Mouse (Mus musculus): ENCODE measurements around the gene 6430548M08Rik.

Gene 6430548M08Rik

DNA sequence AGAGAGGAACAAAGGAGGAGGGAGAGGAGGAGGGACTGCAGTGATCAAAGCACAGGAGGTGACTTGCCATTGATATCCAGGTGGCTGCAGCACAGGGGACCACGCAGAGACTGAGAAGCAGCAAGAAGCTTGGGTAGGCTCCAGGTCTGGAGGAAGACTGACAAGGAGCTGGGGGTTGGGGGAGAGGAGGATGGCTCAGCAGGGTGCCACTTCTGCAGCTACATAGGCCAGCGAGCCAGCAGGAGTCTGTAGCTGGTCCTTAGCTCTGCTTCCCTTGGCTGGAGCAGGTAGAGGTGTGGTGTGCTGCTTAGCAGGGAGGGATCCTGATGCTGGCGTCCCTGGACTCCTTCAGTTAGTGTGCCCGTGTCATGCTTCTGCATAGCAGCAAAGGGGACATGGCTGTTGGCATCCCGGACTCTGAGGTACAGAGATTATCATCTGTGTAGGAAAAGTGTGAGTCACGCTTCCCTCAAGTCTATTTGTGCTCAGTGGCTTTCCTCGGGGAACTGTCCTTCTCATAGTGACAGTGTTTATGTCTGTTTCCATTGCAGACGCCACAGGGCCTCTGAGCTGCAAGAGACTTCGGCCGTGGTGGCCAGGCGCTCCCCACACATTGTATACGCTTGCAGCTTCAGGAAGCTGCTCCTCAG, 30.8 kb downstream of the 6430548M08Rik start:
- peak; percentile 79 for DNase-seq (ENCODE audit: low read depth)

DNA sequence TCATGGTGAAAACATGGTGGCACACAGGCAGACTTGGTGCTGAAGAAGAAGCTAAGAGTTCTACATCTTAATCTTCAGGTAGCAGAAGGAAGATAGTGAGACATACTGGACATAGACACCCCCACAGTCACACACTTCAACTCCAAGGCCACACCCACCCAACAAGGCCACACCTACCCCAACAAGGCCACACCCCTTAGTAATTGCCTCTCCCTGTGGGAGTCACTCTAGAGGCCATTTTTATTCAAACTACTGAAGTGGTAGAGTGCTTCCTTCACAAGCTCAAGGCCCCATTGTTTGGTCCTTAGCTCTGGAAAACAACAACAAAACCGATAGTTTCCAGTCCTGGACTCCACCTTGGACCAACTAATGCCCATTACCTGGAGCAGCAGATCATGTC, 32.1 kb downstream of the 6430548M08Rik start:
- DNase-seq (ENCODE audit: low read depth): no peak

DNA sequence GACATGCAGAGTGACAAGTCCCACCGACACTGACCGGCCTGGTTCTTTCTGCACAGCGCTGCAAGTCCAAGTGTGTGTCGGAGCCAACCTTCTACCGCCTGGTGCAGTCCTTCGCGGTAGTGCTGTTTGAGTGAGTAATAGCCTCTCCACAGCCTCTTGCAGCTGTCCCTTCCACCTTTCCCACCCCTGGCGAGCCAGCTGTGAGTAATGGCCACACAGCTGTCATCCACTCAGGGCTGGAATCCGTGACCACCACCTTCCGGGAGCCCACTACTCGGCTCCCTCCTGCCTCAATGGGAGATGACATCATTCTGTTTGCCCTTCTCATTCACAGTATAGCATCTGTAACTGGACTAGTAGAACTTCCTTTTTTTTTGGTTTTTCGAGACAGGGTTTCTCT, 36.1 kb downstream of the 6430548M08Rik start:
- DNase-seq (ENCODE audit: low read depth): peak; percentile 19

DNA sequence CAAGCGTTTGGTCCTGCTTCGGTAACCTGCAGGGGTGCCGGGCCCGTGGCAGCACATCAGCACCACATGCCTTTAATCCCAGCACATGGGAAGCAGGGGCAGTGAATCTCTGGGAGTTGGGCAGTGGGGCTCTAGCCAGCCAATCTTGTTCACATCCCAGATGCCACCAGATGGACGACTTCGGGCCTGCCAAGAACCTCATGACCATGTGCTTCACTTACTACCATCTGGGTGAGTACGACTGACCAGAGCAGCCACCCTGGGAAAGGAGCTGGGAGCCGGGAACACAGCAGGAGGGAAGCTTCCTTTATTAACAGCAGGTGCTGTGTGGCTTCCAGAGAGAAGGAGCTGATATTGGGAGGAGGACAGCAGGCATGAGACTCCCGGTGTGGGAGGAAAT, 37.2 kb downstream of the 6430548M08Rik start:
- no peak for DNase-seq (ENCODE audit: low read depth)

GRCm38 (mm10) chr8:120152636-120153035, 38.7 kb downstream of the 6430548M08Rik start:
- DNase-seq (ENCODE audit: low read depth): peak; percentile 90

DNA sequence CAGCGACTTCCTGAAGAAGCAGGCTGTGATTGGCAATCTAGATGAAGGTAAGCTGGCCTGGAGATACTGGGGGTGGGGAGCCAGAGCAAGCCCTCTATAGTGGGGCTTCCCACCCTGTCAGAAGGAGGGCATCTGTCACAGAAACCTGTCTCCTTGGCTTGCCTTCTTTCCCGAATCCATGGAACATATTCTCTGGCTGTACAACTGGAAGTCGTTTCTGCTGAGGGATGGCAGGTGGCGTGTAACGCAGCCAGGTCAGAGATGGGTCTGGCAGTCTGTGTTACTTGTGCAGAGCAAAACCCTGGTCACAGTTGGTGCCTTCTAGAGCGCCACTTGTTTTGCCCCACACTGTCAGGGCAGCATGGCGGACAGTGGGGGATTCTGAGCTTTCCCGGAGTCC, 46.4 kb downstream of the 6430548M08Rik start:
- no peak for DNase-seq (ENCODE audit: low read depth)

DNA sequence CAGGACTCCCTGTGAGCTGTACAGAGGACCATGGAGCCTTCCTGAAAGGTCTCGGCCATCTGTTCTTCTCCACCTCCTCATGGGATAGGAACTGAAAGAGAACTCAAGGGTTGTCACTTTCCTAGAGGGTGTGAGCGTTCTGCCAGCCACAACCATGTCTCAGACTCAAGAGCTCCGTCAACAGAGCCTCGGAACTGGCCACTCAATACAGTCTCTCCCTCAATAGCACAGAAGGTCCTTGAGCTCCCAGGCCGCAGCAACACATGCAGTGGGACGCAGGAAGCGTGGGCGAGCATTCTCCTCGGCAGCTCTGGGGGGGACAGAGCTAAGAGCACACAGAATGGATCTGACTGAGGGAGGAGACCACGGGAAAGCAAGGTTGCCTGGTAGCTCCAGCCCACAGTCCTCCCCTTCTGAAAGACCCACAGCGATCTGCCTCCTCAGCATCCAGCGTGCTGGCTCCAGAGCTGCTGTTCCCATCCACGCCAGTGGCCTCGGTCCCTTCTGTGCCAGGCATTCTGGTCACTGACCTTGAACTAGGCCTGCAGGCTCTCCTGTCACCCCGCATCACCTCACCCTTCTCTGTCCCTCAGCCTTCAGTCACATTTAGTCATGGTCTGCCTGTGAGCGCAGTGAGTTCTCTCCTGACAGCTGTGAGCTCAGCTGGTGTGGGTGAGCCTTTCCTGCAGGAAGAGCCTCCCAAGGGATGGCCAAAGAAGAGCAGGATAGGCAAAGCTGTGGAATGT, 47.9 kb downstream of the 6430548M08Rik start:
- DNase-seq (ENCODE audit: low read depth): no peak

DNA sequence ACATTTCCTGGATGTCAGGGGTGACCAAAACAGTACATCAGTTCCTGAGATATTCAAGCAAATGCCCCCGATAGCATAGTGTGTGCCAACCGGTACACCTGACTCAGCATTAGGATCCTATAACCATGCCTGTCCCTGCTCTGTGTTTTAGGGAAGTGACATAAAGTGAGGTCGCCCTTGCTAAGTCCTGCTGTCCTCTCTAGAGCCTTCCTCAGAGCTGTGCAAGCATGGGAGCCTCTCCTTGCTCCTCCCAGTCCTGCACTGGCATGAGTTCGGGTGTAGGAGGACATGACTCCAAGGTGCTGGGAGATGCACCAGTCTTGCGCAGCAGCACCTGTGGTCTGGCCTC, 48.4 kb downstream of the 6430548M08Rik start:
- DNase-seq (ENCODE audit: low read depth): no peak

GRCm38 (mm10) chr8:120163376-120163775, 49.4 kb downstream of the 6430548M08Rik start:
- DNase-seq (ENCODE audit: low read depth): no peak

- DNase-seq (ENCODE audit: low read depth): no peak
These were observed 50.1 kb downstream of the 6430548M08Rik start for GRCm38 (mm10) chr8:120164026-120164425.

DNA sequence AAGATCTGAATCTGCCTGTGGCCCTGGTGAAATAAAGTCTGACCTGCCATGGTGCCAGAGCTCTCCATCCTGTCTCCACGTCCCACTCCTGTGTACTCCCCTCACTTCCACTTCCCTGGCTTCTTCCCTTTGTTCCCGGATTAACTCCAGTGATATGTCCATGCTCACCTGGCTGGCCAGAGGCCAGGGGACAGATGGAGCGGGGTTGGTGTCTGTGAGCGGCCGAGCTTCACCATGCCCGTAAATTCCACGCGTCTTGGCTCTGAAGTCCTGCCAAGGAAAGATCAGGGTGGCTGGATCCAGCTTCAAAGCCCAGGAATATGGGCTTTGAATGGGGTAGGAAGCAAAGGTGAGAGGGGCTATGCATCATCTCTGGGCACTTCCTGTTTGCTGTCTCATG, 53.2 kb downstream of the 6430548M08Rik start:
- DNase-seq (ENCODE audit: low read depth): no peak

DNA sequence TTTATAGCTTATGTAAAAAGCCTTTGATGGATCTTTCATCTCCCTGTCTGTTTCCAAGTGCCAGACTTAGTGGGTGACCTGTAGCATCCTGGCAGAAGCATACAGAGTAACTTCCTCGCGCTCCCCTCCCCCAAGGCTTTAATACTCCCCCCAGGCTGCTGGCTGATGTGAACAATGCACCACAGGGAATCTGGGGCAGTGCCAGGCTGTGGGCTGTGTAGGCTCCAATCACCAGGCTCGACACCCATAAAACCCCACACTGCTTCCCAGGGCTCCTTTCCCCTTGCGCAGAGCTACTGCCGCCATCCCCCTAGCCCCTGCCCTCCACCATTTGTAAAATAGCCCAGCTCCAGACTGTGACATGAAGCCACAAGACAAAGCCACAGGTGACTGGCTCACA, 53.9 kb downstream of the 6430548M08Rik start:
- no peak for DNase-seq (ENCODE audit: low read depth)

- no peak for DNase-seq (ENCODE audit: low read depth)
These were observed 55.2 kb downstream of the 6430548M08Rik start for GRCm38 (mm10) chr8:120169119-120169518.

- no peak for DNase-seq (ENCODE audit: low read depth)
These were observed 59.2 kb downstream of the 6430548M08Rik start for GRCm38 (mm10) chr8:120173195-120173594.

- DNase-seq (ENCODE audit: low read depth): no peak
These were observed 60.7 kb downstream of the 6430548M08Rik start for GRCm38 (mm10) chr8:120174606-120175005.

DNA sequence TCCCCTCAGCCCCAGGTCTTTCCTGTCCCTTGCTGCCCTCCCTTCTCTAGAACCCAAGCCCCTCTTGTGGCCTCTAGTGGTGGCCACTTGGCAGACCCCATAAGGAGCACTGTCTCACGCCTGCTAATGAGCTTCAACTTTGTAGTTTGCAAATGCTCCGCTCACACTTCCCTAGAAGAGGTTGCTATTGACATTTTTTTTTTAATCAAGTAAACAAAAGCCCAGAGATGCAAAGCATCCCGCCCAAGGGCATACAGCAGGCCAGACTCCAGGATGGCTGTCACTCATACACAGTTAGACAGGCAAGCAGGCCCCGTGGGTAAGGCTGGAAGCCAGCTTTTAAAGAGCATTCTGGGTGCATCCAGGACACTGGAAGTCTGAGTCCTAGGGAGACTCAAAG, 62.7 kb downstream of the 6430548M08Rik start:
- DNase-seq (ENCODE audit: low read depth): no peak

GRCm38 (mm10) chr8:120177318-120178123, 63.6 kb downstream of the 6430548M08Rik start, which contains the start of gene Fam92b:
Gene Fam92b (minus strand): TSS chr8:120177466.
- DNase-seq (ENCODE audit: low read depth): no peak

DNA sequence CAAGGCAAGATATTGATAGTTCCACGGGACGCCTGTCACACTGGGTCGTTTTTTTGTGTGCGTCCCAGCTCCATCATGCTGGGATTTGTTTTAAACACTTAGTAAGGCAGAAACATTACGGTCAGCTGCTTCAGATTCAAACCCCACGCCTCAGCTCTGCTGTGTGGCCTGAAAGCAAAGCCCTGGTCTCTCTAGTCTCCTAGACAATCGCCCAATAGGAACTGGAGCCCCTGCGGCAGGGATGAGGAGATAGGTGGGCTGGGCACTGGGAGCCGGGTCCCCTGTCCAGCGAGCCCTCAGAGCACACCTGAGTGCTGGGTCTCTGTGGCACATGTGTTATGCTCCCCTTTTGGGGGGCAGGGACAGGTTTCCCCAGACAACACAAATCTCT, 64.2 kb downstream of the 6430548M08Rik start:
- DNase-seq (ENCODE audit: low read depth): no peak

- peak; percentile 87 for DNase-seq (ENCODE audit: low read depth)
These were observed 65.1 kb downstream of the 6430548M08Rik start for GRCm38 (mm10) chr8:120179027-120179431.

DNA sequence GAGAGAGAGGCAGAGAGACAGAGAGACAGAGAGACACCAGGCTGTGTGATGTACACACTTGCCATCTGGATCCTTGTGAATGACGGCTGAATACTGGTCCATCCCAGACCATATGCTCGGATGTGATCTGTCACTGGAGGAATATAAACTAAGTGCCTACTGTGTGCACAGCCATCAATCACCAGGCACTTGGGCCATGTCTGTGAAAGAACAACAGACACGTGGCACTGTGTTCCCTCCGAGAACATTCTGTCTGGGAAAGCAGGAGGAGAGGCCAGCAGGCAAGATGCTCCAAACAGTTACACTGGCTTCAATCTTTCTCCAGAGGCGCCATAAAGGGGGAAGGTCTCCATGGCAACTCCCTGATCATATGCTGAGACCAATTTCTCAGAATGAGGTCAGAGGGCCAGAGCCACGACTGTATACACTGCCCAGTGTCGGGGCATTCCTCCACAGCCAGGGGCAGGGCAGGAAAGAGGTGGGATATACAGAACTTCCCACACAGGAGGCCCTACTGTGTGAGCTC, 66.6 kb downstream of the 6430548M08Rik start:
- no peak for DNase-seq (ENCODE audit: low read depth)

DNA sequence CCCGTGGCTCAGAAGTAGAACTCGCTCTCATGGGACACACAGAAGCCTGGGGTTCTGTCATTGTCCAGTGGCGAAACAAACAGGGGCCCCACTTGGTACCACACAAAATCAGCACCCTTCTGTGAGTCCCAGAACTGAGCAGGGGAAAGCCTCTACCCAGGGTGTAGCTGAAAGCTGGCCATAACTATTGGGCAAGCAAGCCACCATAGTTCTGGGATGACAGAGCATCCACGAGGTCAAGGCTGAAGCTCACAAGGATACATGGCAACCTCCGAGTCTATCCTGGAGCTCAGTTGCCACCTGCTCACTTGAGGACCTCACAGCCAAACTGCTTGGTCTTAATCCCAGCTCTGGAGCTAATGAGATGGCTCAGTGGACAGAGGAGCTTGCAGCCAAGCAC, 67.3 kb downstream of the 6430548M08Rik start:
- DNase-seq (ENCODE audit: low read depth): no peak

- no peak for DNase-seq (ENCODE audit: low read depth)
These were observed 68.0 kb downstream of the 6430548M08Rik start for GRCm38 (mm10) chr8:120181861-120182414.

Data from 416B (cell line).